Mouse (Mus musculus) A20 (cell line): ENCODE data around the gene Gpr171.
"Not testable (repeated sequence)": the region's sequence is repeated elsewhere in the genome, so short reads cannot be mapped to it uniquely, and the experiment has no call there.

Experiments
- DNase-seq: peaks from one replicate; pipeline ENCODE4 v3.0.0-alpha.2; 2011; ENCODE audit warnings: low read depth, low spot score

The Gpr171 gene

GRCm38 (mm10) chr3:59101218-59101986 is at the start of gene Gpr171:
Gene Gpr171, minus strand, starts transcription at chr3:59101821.
- DNase-seq = no peak

- DNase-seq = no peak
Measured at GRCm38 (mm10) chr3:59150624-59151023, 49.0 kb upstream of the Gpr171 start.

GRCm38 (mm10) chr3:59149646-59150045 is 48.0 kb upstream of the Gpr171 start:
- peak; percentile 4 for DNase-seq

- no peak for DNase-seq
Measured at GRCm38 (mm10) chr3:59145194-59145593, 43.6 kb upstream of the Gpr171 start.

- no peak for DNase-seq
Measured at GRCm38 (mm10) chr3:59141507-59142305, 40.1 kb upstream of the Gpr171 start.

GRCm38 (mm10) chr3:59140941-59141340 is 39.3 kb upstream of the Gpr171 start:
- not testable (repeated sequence) for DNase-seq

GRCm38 (mm10) chr3:59140115-59140514 is 38.5 kb upstream of the Gpr171 start:
- DNase-seq = no peak

- no peak for DNase-seq
Measured at GRCm38 (mm10) chr3:59139651-59140051, 38.0 kb upstream of the Gpr171 start.

- DNase-seq = no peak
Measured at GRCm38 (mm10) chr3:59138946-59139468, 37.4 kb upstream of the Gpr171 start.

- DNase-seq = no peak
Measured at GRCm38 (mm10) chr3:59135911-59136653, 34.5 kb upstream of the Gpr171 start.

- no peak for DNase-seq
Measured at GRCm38 (mm10) chr3:59133189-59133588, 31.6 kb upstream of the Gpr171 start.

GRCm38 (mm10) chr3:59131966-59132365 is 30.3 kb upstream of the Gpr171 start:
- no peak for DNase-seq

- DNase-seq = no peak
Measured at GRCm38 (mm10) chr3:59131081-59131480, 29.5 kb upstream of the Gpr171 start.

GRCm38 (mm10) chr3:59130431-59130830 is 28.8 kb upstream of the Gpr171 start:
- no peak for DNase-seq

GRCm38 (mm10) chr3:59129547-59129946 is 27.9 kb upstream of the Gpr171 start:
- DNase-seq = no peak

- no peak for DNase-seq
Measured at GRCm38 (mm10) chr3:59128681-59129080, 27.1 kb upstream of the Gpr171 start.

- no peak for DNase-seq
Measured at GRCm38 (mm10) chr3:59125783-59126555, 24.3 kb upstream of the Gpr171 start.

GRCm38 (mm10) chr3:59125022-59125421 is 23.4 kb upstream of the Gpr171 start:
- DNase-seq = no peak

GRCm38 (mm10) chr3:59121780-59122449 is 20.3 kb upstream of the Gpr171 start:
- DNase-seq = no peak

GRCm38 (mm10) chr3:59121067-59121730 is 19.6 kb upstream of the Gpr171 start:
- DNase-seq = no peak
